In the genomic region with DNA sequence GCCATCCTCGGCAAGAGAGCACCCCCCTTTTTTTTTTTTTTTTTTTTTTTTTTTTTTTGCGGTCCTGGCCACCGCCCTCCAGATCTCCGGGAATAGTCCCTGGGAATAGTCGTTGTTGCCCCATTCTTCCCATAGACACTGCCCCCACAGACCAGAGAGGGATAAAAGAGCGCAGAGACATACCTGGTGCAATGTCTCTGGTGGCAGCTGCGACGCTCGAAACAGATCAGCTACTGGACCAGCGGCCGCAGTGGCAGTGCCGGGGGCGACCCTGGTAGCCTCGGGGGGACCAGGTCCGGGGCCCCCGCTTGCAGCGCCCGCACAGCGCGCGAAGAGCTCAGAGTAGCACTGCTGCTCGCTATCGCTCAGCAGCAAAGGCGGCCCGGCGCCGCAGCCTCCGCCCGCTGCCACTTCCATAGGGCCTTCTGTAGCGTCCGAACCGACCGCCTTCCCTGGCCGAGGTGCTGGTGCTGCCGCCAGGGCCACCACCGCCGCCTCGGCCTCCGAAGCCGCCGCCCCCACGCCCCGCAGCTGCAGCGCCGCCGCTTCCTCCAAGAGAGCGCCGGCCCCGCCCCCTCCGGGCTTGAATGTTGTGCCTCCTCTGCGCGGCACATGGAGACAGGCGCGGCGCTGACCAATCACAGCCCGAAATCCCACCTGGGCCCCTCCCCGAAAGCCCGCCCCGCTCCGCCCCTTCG, we compare ENCODE assay signal across 8 mouse cellular contexts. TPM values are rescaled to one million over a fixed set of nuclear protein-coding genes. Genes with fewer than 3 reads are reported as not detected.
DNase-seq lines count a peak whose midpoint lies in the region; ATAC-seq lines count a peak whose summit lies in the region.

TSS of gene Reps2 (minus strand) at position 559 of the 698 bp plus-strand sequence.

- H3K27ac ChIP-seq in heart, embryonic 13.5 days (replicated peaks) = no peak within 1 kb of the TSS
- peak within 1 kb of the TSS; percentile 65; the same call in 1 of the 2 replicates for H3K27ac ChIP-seq in liver, embryonic 11.5 days (ENCODE audit: low read depth, low read length)
- no peak within 1 kb of the TSS for H3K27ac ChIP-seq in stomach, embryonic 14.5 days (ENCODE audit: low read length)

- no peaks in the 10 kb centered on the region for H3K4me1 ChIP-seq in heart, embryonic 13.5 days
- H3K4me1 ChIP-seq in liver, embryonic 11.5 days (replicated peaks; ENCODE audit: control insufficient read depth, insufficient read depth, low read length) = no peaks in the 10 kb centered on the region
- H3K4me1 ChIP-seq in stomach, embryonic 14.5 days (ENCODE audit: control insufficient read depth, insufficient read depth, low read length) = no peaks in the 10 kb centered on the region

- no peaks in the 10 kb centered on the region for H3K36me3 ChIP-seq in heart, embryonic 13.5 days
- H3K36me3 ChIP-seq in liver, embryonic 11.5 days (ENCODE audit: control insufficient read depth, insufficient read depth, low read length) = no peaks in the 10 kb centered on the region
- no peaks in the 10 kb centered on the region for H3K36me3 ChIP-seq in stomach, embryonic 14.5 days (ENCODE audit: control insufficient read depth, insufficient read depth, low read length)

- 22% methylated on average over 40 of the region's 61 CpGs for WGBS in heart, embryonic 13.5 days
- WGBS in liver, embryonic 11.5 days = 12% methylated on average over 52 of the region's 61 CpGs
- 28% methylated on average over 36 of the region's 61 CpGs for WGBS in stomach, embryonic 14.5 days

- H3K27me3 ChIP-seq in heart, embryonic 13.5 days (replicated peaks) = peaks cover 25% of the 10 kb centered on the region
- peaks cover 19% of the 10 kb centered on the region for H3K27me3 ChIP-seq in liver, embryonic 11.5 days (replicated peaks; ENCODE audit: control insufficient read depth, insufficient read depth, low read length)
- H3K27me3 ChIP-seq in stomach, embryonic 14.5 days (ENCODE audit: control insufficient read depth, insufficient read depth, low read length) = no peaks in the 10 kb centered on the region

- H3K9ac ChIP-seq in heart, embryonic 13.5 days = peak within 1 kb of the TSS; percentile 79
- peak within 1 kb of the TSS; percentile 65 for H3K9ac ChIP-seq in liver, embryonic 11.5 days (ENCODE audit: low read depth, low read length)
- H3K9ac ChIP-seq in stomach, embryonic 14.5 days (replicated peaks; ENCODE audit: low read depth, low read length) = peak within 1 kb of the TSS; percentile 40; the same call in 1 of the 2 replicates

- peak within 1 kb of the TSS; percentile 64 for H3K4me3 ChIP-seq in heart, embryonic 13.5 days
- H3K4me3 ChIP-seq in liver, embryonic 11.5 days (ENCODE audit: low read depth, low read length) = peak within 1 kb of the TSS; percentile 67
- peak within 1 kb of the TSS; percentile 45 for H3K4me3 ChIP-seq in stomach, embryonic 14.5 days (ENCODE audit: low read depth, low read length)

- no peaks in the 10 kb centered on the region for H3K9me3 ChIP-seq in heart, embryonic 13.5 days
- no peaks in the 10 kb centered on the region for H3K9me3 ChIP-seq in liver, embryonic 11.5 days (ENCODE audit: control insufficient read depth, low read length)
- H3K9me3 ChIP-seq in stomach, embryonic 14.5 days (ENCODE audit: control insufficient read depth, low read depth, low read length) = no peaks in the 10 kb centered on the region

- peak; percentile 94 for ATAC-seq in erythroid progenitor cell, adult 5-6 weeks (replicated peaks; ENCODE audit: low FRiP score, poor library complexity, severe bottlenecking)
- ATAC-seq in heart, embryonic 13.5 days (ENCODE audit: extremely low read depth, insufficient number of reproducible peaks, low FRiP score, low TSS enrichment) = peak; percentile 83
- peak; percentile 89 for ATAC-seq in liver, embryonic 11.5 days (replicated peaks; ENCODE audit: low FRiP score)
- peak; percentile 98 for ATAC-seq in stomach, embryonic 14.5 days (ENCODE audit: insufficient number of reproducible peaks, insufficient read depth, low FRiP score, low read depth)

- peak within 1 kb of the TSS; percentile 90 for H3K4me2 ChIP-seq in heart, embryonic 13.5 days
- H3K4me2 ChIP-seq in liver, embryonic 11.5 days = peak within 1 kb of the TSS; percentile 89
- peak within 1 kb of the TSS; percentile 73 for H3K4me2 ChIP-seq in stomach, embryonic 14.5 days (replicated peaks; ENCODE audit: low read depth, low read length)

- peak; percentile 30 for DNase-seq in CD4-positive helper T cell, adult 2 months (ENCODE audit: low read depth, low spot score)
- peak; percentile 61 for DNase-seq in c-Kit-negative CD71-positive TER-119-positive erythroid progenitor cells, embryonic 14.5 days (ENCODE audit: low read depth, low spot score)
- peak; percentile 90 for DNase-seq in kidney, postnatal 10 days
- peak; percentile 66 for DNase-seq in liver, embryonic 11.5 days (ENCODE audit: low spot score)
- peak; percentile 23 for DNase-seq in naive thymus-derived CD4-positive, alpha-beta T cell, adult 2 months (ENCODE audit: low read depth)

RNA-seq across cellular contexts. Expression of gene Reps2, which starts in this region (rescaled TPM):
- total RNA-seq in erythroid progenitor cell, adult 5-6 weeks (2015; ENCODE audit: low replicate concordance) = 9.2 and 12.6 TPM in 2 replicates
- 0.45 and 2.1 TPM in 2 replicates for total RNA-seq in erythroid progenitor cell, adult 5-6 weeks (2017; ENCODE audit: low replicate concordance)
- polyA plus RNA-seq in heart, embryonic 13.5 days (2015; fragmentation: Nextera tagmentation; extraction: Ambion mirVana) = 0.13 and 0.25 TPM in 2 replicates
- 1.9 and 2.6 TPM in 2 replicates for polyA plus RNA-seq in liver, embryonic 11.5 days (2014; fragmentation: Nextera tagmentation; extraction: Ambion mirVana)
- 2.7 and 3.2 TPM in 2 replicates for polyA plus RNA-seq in stomach, embryonic 14.5 days (2014; fragmentation: Nextera tagmentation; extraction: Ambion mirVana)

Comparison
In these comparisons a context has a peak if more than half of its experiments do, and no peak if none do; other contexts are left out.
1. Peak in ATAC-seq, H3K4me3 ChIP-seq, H3K9ac ChIP-seq and H3K4me2 ChIP-seq in heart, embryonic 13.5 days; RNA of the gene not detected or under 1 TPM.
2. DNase-seq: peak in every context shown above with its lines; median percentile 90 in kidney, postnatal 10 days; 66 in liver, embryonic 11.5 days; 61 in c-Kit-negative CD71-positive TER-119-positive erythroid progenitor cells, embryonic 14.5 days; 30 in CD4-positive helper T cell, adult 2 months; 23 in naive thymus-derived CD4-positive, alpha-beta T cell, adult 2 months.